Mouse (Mus musculus): ENCODE measurements around the gene Gtf3c4.

Gtf3c4 gene

GRCm38 (mm10) chr2:28798390-28798789, 41.8 kb downstream of the Gtf3c4 start:
- no peak for DNase-seq

GRCm38 (mm10) chr2:28797490-28798106, 42.6 kb downstream of the Gtf3c4 start:
- no peak for DNase-seq

- no peak for DNase-seq
Observed at GRCm38 (mm10) chr2:28796298-28796697, 43.9 kb downstream of the Gtf3c4 start.

GRCm38 (mm10) chr2:28794623-28795022, 45.5 kb downstream of the Gtf3c4 start:
- DNase-seq, result no peak

- no peak for DNase-seq
Observed at GRCm38 (mm10) chr2:28792931-28793610, 47.1 kb downstream of the Gtf3c4 start.

GRCm38 (mm10) chr2:28787067-28787619, 53.0 kb downstream of the Gtf3c4 start:
- DNase-seq, result no peak

GRCm38 (mm10) chr2:28786355-28787066, 53.6 kb downstream of the Gtf3c4 start:
- DNase-seq, result no peak

GRCm38 (mm10) chr2:28781310-28781709, 58.9 kb downstream of the Gtf3c4 start:
- no peak for DNase-seq

GRCm38 (mm10) chr2:28780001-28780782, 60.0 kb downstream of the Gtf3c4 start:
- no peak for DNase-seq

- no peak for DNase-seq
Observed at GRCm38 (mm10) chr2:28776728-28777127, 63.4 kb downstream of the Gtf3c4 start.

GRCm38 (mm10) chr2:28774073-28774472, 66.1 kb downstream of the Gtf3c4 start:
- no peak for DNase-seq

Measured in thymus, adult 18-20 months (tissue).